Mouse (Mus musculus): Measurements from ENCODE around the gene Vps39.

Gene Vps39

GRCm38 (mm10) chr2:120299866-120300265 is 53.1 kb downstream of the Vps39 start:
- DNase-seq (ENCODE audit: extremely low spot score, low spot score): no peak

GRCm38 (mm10) chr2:120296160-120296559 is 56.8 kb downstream of the Vps39 start:
- no peak for DNase-seq (ENCODE audit: extremely low spot score, low spot score)

GRCm38 (mm10) chr2:120291471-120292078 is 61.4 kb downstream of the Vps39 start:
- no peak for DNase-seq (ENCODE audit: extremely low spot score, low spot score)

- DNase-seq (ENCODE audit: extremely low spot score, low spot score): no peak
These were observed 63.9 kb downstream of the Vps39 start, which contains the start of gene Pla2g4d for GRCm38 (mm10) chr2:120288995-120289394. TSS of gene Pla2g4d (minus strand) at chr2:120289197.

GRCm38 (mm10) chr2:120288401-120288800 is 64.5 kb downstream of the Vps39 start:
- no peak for DNase-seq (ENCODE audit: extremely low spot score, low spot score)

- DNase-seq (ENCODE audit: extremely low spot score, low spot score): no peak
These were observed 67.3 kb downstream of the Vps39 start for GRCm38 (mm10) chr2:120285639-120286038.

GRCm38 (mm10) chr2:120284705-120285104 is 68.2 kb downstream of the Vps39 start:
- DNase-seq (ENCODE audit: extremely low spot score, low spot score): no peak

GRCm38 (mm10) chr2:120284094-120284493 is 68.8 kb downstream of the Vps39 start:
- DNase-seq (ENCODE audit: extremely low spot score, low spot score): no peak

GRCm38 (mm10) chr2:120283550-120283949 is 69.4 kb downstream of the Vps39 start:
- DNase-seq (ENCODE audit: extremely low spot score, low spot score): no peak

GRCm38 (mm10) chr2:120281221-120281620 is 71.7 kb downstream of the Vps39 start:
- no peak for DNase-seq (ENCODE audit: extremely low spot score, low spot score)

GRCm38 (mm10) chr2:120279961-120280360 is 73.0 kb downstream of the Vps39 start:
- peak; percentile 63 for DNase-seq (ENCODE audit: extremely low spot score, low spot score)

GRCm38 (mm10) chr2:120276951-120277350 is 76.0 kb downstream of the Vps39 start:
- DNase-seq (ENCODE audit: extremely low spot score, low spot score): no peak

- peak; percentile 19 for DNase-seq (ENCODE audit: extremely low spot score, low spot score)
These were observed 84.3 kb downstream of the Vps39 start for GRCm38 (mm10) chr2:120268635-120269034.
